10 mouse cellular contexts compared by ENCODE assay signal in the genomic region with DNA sequence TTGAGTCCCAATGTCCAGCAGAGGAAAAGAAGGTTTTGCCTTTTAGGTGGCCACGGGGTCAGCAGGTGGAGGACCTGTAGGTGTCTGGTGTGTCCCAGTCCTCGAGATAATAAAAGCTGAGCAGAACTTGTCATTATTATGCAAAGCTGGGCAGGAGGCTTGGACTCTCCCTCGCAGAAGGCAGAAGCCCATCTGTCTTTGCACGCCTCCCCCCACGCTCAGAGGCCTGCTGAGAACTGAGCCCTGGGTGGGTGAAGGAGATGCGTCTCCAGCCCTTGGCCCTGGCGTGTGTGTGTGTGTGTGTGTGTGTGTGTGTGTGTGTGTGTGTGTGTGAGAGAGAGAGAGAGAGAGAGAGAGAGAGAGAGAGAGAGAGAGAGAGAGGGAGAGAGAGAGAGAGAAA. TPM values are rescaled to one million over a fixed set of nuclear protein-coding genes. Genes with fewer than 3 reads are reported as not detected.
DNase-seq lines count a peak whose midpoint lies in the region; ATAC-seq and TF ChIP-seq lines count a peak whose summit lies in the region.
"Had no signal": no experiment of that assay in that cellular context is flagged by ENCODE, and none has a peak within 500 bp of the region (broad histone marks: within the 10 kb centered on the region; RNA-seq: fewer than 3 reads in every experiment).

No protein-coding gene starts in this region.

- ATAC-seq in kidney, postnatal 0 days (replicated peaks; ENCODE audit: low FRiP score, low read depth) = no peak

- intact Hi-C loops in left cerebral cortex, postnatal 36 days (cut with DNase I) = loop anchor here (1.0 to 5.0 kb wide), 2 partner anchors 37 to 60 kb away; no protein-coding TSS in a partner anchor

- H3K4me1 ChIP-seq in kidney, postnatal 0 days (replicated peaks; ENCODE audit: insufficient read depth, low read length) = 0 out of 2 replicates have a peak, but pooled peaks cover 2% of the 10 kb centered on the region

- no peak overlapping the region for H3K9ac ChIP-seq in kidney, postnatal 0 days (ENCODE audit: low read depth, low read length)
- H3K9ac ChIP-seq: liver, embryonic 14.5 days had no signal

- no peak for TF ChIP-seq CTCF in kidney, postnatal 0 days (IDR thresholded peaks at IDR 0.05; ENCODE audit: low read depth)

- peak overlapping the region; percentile 97; the same call in 1 of the 2 replicates for H3K4me2 ChIP-seq in kidney, postnatal 0 days (ENCODE audit: low read length)

- H3K27me3 ChIP-seq in kidney, postnatal 0 days (ENCODE audit: insufficient read depth, low read length) = peaks cover 27% of the 10 kb centered on the region

- no peaks in the 10 kb centered on the region for H3K9me3 ChIP-seq in kidney, postnatal 0 days (replicated peaks; ENCODE audit: low read length)

- DNase-seq in kidney, postnatal 0 days (ENCODE audit: low spot score) = no peak
- DNase-seq in kidney, postnatal 4 days = no peak
- peak; percentile 20 for DNase-seq in embryo, embryonic 9.5 days (ENCODE audit: extremely low spot score)
- DNase-seq in left cerebral cortex, postnatal 36 days (ENCODE audit: low spot score in 2 of 2) = peak; percentile 62 to 73
- peak; percentile 78 for DNase-seq in right cerebral cortex, adult 18-20 months
- no peak for DNase-seq in urinary bladder, adult 18-20 months (ENCODE audit: low spot score in 2 of 2)
- no peak for DNase-seq in spleen, postnatal 10 days (ENCODE audit: low spot score in 2 of 2)
- DNase-seq in urinary bladder, postnatal 36 days (ENCODE audit: low spot score in 2 of 2) = no peak

- H3K27ac ChIP-seq in kidney, postnatal 0 days = no peak overlapping the region
- H3K27ac ChIP-seq: liver, embryonic 14.5 days had no signal

- WGBS in kidney, postnatal 0 days = 19% methylated on average over 7 of the region's 7 CpGs

- no peaks in the 10 kb centered on the region for H3K36me3 ChIP-seq in kidney, postnatal 0 days (ENCODE audit: insufficient read depth, low read length)

- H3K4me3 ChIP-seq in kidney, postnatal 0 days (replicated peaks; ENCODE audit: low read depth, low read length) = no peak overlapping the region

RNA-seq across cellular contexts. Expression of a gene that starts 0.7 kb away (rescaled TPM):
- polyA plus RNA-seq in kidney, postnatal 0 days (2015; fragmentation: Nextera tagmentation; extraction: Ambion mirVana) = 0.13 and 0.27 TPM in 2 replicates
- total RNA-seq in left cerebral cortex, postnatal 36 days (2021) = 1,000 to 10,000 TPM; 1,740 to 1,741 TPM
- total RNA-seq: MEL had no signal

Comparison
In these comparisons a context has a peak if more than half of its experiments do, and no peak if none do; other contexts are left out.
1. DNase-seq: peak in embryo, embryonic 9.5 days (single experiment), left cerebral cortex, postnatal 36 days (2 of 2) and right cerebral cortex, adult 18-20 months (single experiment); none in kidney, postnatal 0 days (single experiment), kidney, postnatal 4 days (0 of 2), urinary bladder, adult 18-20 months (0 of 2), spleen, postnatal 10 days (0 of 2) and urinary bladder, postnatal 36 days (0 of 2).